ENCODE assay signal across 9 mouse cellular contexts in genomic region chr11:116081081-116081480, GRCm38 (mm10). TPM values are rescaled to one million over a fixed set of nuclear protein-coding genes. Genes with fewer than 3 reads are reported as not detected.
DNase-seq lines count a peak whose midpoint lies in the region; TF ChIP-seq lines count a peak whose summit lies in the region.
"Had no signal": no experiment of that assay in that cellular context is flagged by ENCODE, and none has a peak within 500 bp of the region (broad histone marks: within the 10 kb centered on the region; RNA-seq: fewer than 3 reads in every experiment).

No protein-coding gene starts in this region.

- no peaks in the 10 kb centered on the region for H3K27me3 ChIP-seq in heart, adult 2 months (ENCODE audit: control insufficient read depth, insufficient read depth, low read length)
- H3K27me3 ChIP-seq: heart, embryonic 15.5 days had no signal

- no peak for TF ChIP-seq POLR2A in heart, adult 2 months (IDR thresholded peaks at IDR 0.05; ENCODE audit: insufficient read depth, low read depth, low read length)

- DNase-seq in heart, adult 2 months, result peak; percentile 46 to 70
- DNase-seq in heart, adult 11 months, result no peak
- peak; percentile 50 for DNase-seq in right cerebral cortex, postnatal 4 days
- DNase-seq in right cerebral cortex, adult 18-20 months, result no peak
- DNase-seq in cerebellum, postnatal 36 days, result peak; percentile 73 to 77
- peak; percentile 87 for DNase-seq in naive thymus-derived CD4-positive, alpha-beta T cell, adult 2 months (ENCODE audit: low read depth)
- no peak for DNase-seq in frontal cortex, postnatal 10 days (ENCODE audit: low spot score in 2 of 2)
- DNase-seq in c-Kit-positive CD71-positive TER-119-positive erythroid progenitor cells, embryonic 14.5 days (ENCODE audit: low spot score), result no peak

- no peak overlapping the region for H3K9ac ChIP-seq in heart, adult 2 months (ENCODE audit: low read depth, low read length)
- H3K9ac ChIP-seq: heart, embryonic 15.5 days had no signal

- H3K79me2 ChIP-seq in heart, adult 2 months (replicated peaks; ENCODE audit: control insufficient read depth, insufficient read depth, low read length), result no peaks in the 10 kb centered on the region; the same call in 1 of the 2 replicates

- no peak for TF ChIP-seq EP300 in heart, adult 2 months (IDR thresholded peaks at IDR 0.05; ENCODE audit: insufficient read depth, low read depth, low read length)

- TF ChIP-seq CTCF in heart, adult 2 months (IDR thresholded peaks at IDR 0.05), result peak; percentile 70

- WGBS in heart, adult 2 months, result 77% methylated on average over 6 of the region's 6 CpGs

- no peak overlapping the region for H3K4me3 ChIP-seq in heart, adult 2 months
- H3K4me3 ChIP-seq: heart, embryonic 15.5 days had no signal

- intact Hi-C loops in heart, adult 2 months (cut with DNase I), result loop anchor here (5.0 kb wide), 2 partner anchors 136 to 144 kb away; no protein-coding TSS in a partner anchor

- peaks cover 2% of the 10 kb centered on the region for H3K4me1 ChIP-seq in heart, adult 2 months (ENCODE audit: control insufficient read depth, insufficient read depth, low read length)

- no peak overlapping the region for H3K27ac ChIP-seq in heart, adult 2 months
- H3K27ac ChIP-seq: heart, embryonic 15.5 days had no signal

- H3K36me3 ChIP-seq in heart, adult 2 months (ENCODE audit: control insufficient read depth, insufficient read depth, low read length), result no peaks in the 10 kb centered on the region; the same call in 1 of the 2 replicates

RNA-seq across cellular contexts. Expression of gene Unc13d, which starts 3.3 kb away (rescaled TPM):
- total RNA-seq in heart, adult 2 months (2021), result 1 to 10 TPM in 1 of 2 experiments, under 1 TPM in 1; 0.55 to 1.5 TPM
- polyA plus RNA-seq in heart, adult 2 months (2012; rRNA removed), result 1.1 and 1.7 TPM in 2 replicates

RNA-seq across cellular contexts. Expression of gene Wbp2, which starts 5.7 kb away (rescaled TPM):
- total RNA-seq in heart, adult 2 months (2021), result 100 to 1,000 TPM in 1 of 2 experiments, 10 to 100 TPM in 1; 91.0 to 108 TPM
- 151 and 176 TPM in 2 replicates for polyA plus RNA-seq in heart, adult 2 months (2012; rRNA removed)

RNA-seq across cellular contexts. Expression of gene Trim47, which starts 45.9 kb away (rescaled TPM):
- 10 to 100 TPM; 23.1 to 28.2 TPM for total RNA-seq in heart, adult 2 months (2021)
- 23.7 and 29.5 TPM in 2 replicates for polyA plus RNA-seq in heart, adult 2 months (2012; rRNA removed)

RNA-seq across cellular contexts. Expression of gene Trim65, which starts 49.8 kb away (rescaled TPM):
- total RNA-seq in heart, adult 2 months (2021), result 1 to 10 TPM; 6.1 to 8.6 TPM
- 8.8 and 10.8 TPM in 2 replicates for polyA plus RNA-seq in heart, adult 2 months (2012; rRNA removed)

RNA-seq across cellular contexts. Expression of gene Unk, which starts 51.0 kb away (rescaled TPM):
- total RNA-seq in heart, adult 2 months (2021), result 1 to 10 TPM; 7.1 to 7.9 TPM
- 16.5 and 20.4 TPM in 2 replicates for polyA plus RNA-seq in heart, adult 2 months (2012; rRNA removed)

Comparison
In these comparisons a context has a peak if more than half of its experiments do, and no peak if none do; other contexts are left out.
1. DNase-seq: peak in heart, adult 2 months (2 of 2), right cerebral cortex, postnatal 4 days (single experiment), cerebellum, postnatal 36 days (2 of 2) and naive thymus-derived CD4-positive, alpha-beta T cell, adult 2 months (single experiment); none in heart, adult 11 months (single experiment), right cerebral cortex, adult 18-20 months (single experiment), frontal cortex, postnatal 10 days (0 of 2) and c-Kit-positive CD71-positive TER-119-positive erythroid progenitor cells, embryonic 14.5 days (single experiment).